Mouse (Mus musculus): ENCODE results near the gene Igfbp3. TPM values are rescaled to one million over a fixed set of nuclear protein-coding genes. Genes with fewer than 3 reads are reported as not detected.
"Not testable (repeated sequence)": the region's sequence is repeated elsewhere in the genome, so short reads cannot be mapped to it uniquely, and the experiment has no call there.

Gene Igfbp3
- polyA plus RNA-seq, 1 experiment from 2014 or later: 40.3 TPM

DNA sequence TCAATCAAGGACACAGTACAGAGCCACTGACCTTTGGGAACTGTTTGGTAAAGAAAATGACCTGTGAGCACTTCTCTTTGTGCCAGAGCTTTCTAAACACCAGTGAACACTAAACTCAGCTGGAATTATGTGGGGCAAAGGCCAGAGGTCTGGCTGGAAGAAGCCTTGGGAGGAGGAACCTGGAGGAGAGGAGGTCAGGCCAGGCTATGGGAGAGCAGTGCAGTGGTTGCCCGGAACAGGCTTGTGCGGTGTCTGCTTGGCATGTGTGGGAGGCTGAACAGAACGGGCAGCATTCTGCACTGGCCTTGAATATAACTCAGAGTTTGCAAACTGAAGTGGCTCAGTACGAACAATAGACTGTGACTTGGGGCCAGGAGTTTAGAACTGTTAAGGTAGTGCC lies 16.3 kb upstream of the Igfbp3 start:
- Histone ChIP-seq H3K9me3 (no peaks in the 10 kb centered on the region), H3K27ac (replicated peaks) (no peak overlapping the region), H3K36me3 (no peaks in the 10 kb centered on the region), H3K4me2 (replicated peaks) (no peak overlapping the region), H3K9ac (replicated peaks) (no peak overlapping the region), H3K4me1 (no peaks in the 10 kb centered on the region), H3K4me3 (no peak overlapping the region), H3K27me3 (no peaks in the 10 kb centered on the region)
- WGBS: 85% methylated on average over 4 of the region's 4 CpGs
- ATAC-seq (replicated peaks): no peak

GRCm38 (mm10) chr11:7228107-7228506 lies 14.4 kb upstream of the Igfbp3 start:
- Histone ChIP-seq H3K9ac (replicated peaks) (no peak overlapping the region), H3K4me1 (no peaks in the 10 kb centered on the region), H3K27ac (replicated peaks) (no peak overlapping the region), H3K36me3 (no peaks in the 10 kb centered on the region), H3K9me3 (no peaks in the 10 kb centered on the region), H3K4me2 (replicated peaks) (no peak overlapping the region), H3K27me3 (no peaks in the 10 kb centered on the region), H3K4me3 (no peak overlapping the region)
- 91% methylated on average over 4 of the region's 4 CpGs for WGBS
- ATAC-seq (replicated peaks): no peak

DNA sequence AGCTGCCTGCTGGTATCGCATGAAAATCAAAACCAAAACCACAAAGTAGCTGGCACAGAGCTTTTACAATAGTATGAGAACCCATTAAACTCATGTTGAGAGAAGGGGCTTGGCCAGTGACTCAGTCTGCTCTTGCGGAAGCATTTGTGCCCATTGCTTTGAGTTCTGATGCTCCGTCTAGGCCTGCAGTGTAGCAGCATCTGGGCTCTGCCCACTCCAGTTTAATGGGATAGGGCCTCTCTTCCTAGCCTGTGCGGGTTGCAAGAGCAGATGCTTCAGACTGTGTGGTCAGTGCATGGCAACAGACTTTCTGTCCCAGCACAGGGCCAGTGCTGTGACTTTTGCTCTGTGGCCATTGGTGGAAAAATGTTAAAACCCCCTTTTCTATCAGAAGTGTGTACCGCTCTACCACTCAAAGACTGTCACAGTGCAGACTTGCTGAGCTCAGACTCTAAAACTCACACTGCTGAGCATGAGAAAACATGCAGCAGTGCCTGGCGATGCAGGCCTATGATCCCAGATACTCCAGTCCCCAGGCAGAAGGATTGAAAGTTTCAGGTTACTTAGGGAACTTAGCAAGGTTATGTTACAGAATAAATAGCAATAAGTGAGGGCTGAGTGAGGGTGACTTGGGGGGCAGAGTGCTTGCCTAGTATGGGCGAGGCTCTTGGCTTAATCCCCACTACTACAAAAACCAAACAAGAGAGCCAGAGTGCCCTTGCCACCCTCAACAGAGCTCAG lies 13.3 kb upstream of the Igfbp3 start:
- Histone ChIP-seq H3K4me3 (no peak overlapping the region), H3K36me3 (no peaks in the 10 kb centered on the region), H3K9me3 (no peaks in the 10 kb centered on the region), H3K27ac (replicated peaks) (peak overlapping the region; percentile 54), H3K27me3 (no peaks in the 10 kb centered on the region), H3K9ac (replicated peaks) (no peak overlapping the region), H3K4me1 (no peaks in the 10 kb centered on the region), H3K4me2 (replicated peaks) (no peak overlapping the region)
- ATAC-seq (replicated peaks): no peak; the same call in 1 of the 2 replicates
- WGBS: 85% methylated on average over 7 of the region's 7 CpGs

- H3K27ac ChIP-seq (replicated peaks): peak overlapping the region; percentile 54
Measured at GRCm38 (mm10) chr11:7226200-7226599, 12.5 kb upstream of the Igfbp3 start.

GRCm38 (mm10) chr11:7221826-7222225 lies 8.1 kb upstream of the Igfbp3 start:
- not testable (repeated sequence) for H3K9me3 ChIP-seq; H3K27me3 ChIP-seq; H3K9ac ChIP-seq (replicated peaks); H3K4me2 ChIP-seq (replicated peaks); H3K27ac ChIP-seq (replicated peaks); H3K4me3 ChIP-seq; H3K36me3 ChIP-seq; ATAC-seq (replicated peaks); H3K4me1 ChIP-seq
- WGBS: 71% methylated on average over 8 of the region's 8 CpGs

More at GRCm38 (mm10) chr11:7226200-7226599, 12.5 kb upstream of the Igfbp3 start:
- peak; percentile 91 for ATAC-seq (replicated peaks)
- Histone ChIP-seq H3K36me3 (no peaks in the 10 kb centered on the region), H3K4me2 (replicated peaks) (no peak overlapping the region), H3K4me1 (no peaks in the 10 kb centered on the region), H3K27me3 (no peaks in the 10 kb centered on the region), H3K4me3 (no peak overlapping the region), H3K9ac (replicated peaks) (no peak overlapping the region), H3K9me3 (no peaks in the 10 kb centered on the region)
- 65% methylated on average over 2 of the region's 2 CpGs for WGBS

DNA sequence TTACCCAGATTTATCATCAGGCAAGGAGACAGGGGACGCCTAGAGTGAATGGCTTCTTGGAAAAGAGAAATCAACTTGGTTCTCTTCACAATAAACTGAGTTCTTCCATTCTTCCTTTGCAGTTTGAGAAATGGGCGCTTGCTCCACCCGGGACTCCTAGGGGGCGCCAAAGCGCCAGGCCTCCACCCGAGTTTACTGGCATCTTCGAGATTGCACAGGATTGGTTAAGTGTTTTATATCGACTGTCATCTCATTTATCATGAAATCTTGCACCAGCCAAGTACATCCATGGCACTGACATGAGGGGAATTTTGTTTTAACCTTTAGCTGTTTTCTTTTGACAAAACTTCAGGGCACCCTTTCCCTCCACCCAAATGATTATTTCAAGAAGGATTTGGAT lies 2.0 kb upstream of the Igfbp3 start:
- peaks cover 33% of the 10 kb centered on the region for H3K4me1 ChIP-seq
- no peaks in the 10 kb centered on the region for H3K36me3 ChIP-seq
- H3K4me2 ChIP-seq (replicated peaks): no peak overlapping the region
- no peak for ATAC-seq (replicated peaks)
- no peak overlapping the region for H3K27ac ChIP-seq (replicated peaks)
- no peaks in the 10 kb centered on the region for H3K9me3 ChIP-seq
- H3K9ac ChIP-seq (replicated peaks): no peak overlapping the region
- no peak overlapping the region for H3K4me3 ChIP-seq
- peaks cover 10% of the 10 kb centered on the region; the same call in 1 of the 2 replicates for H3K27me3 ChIP-seq
- WGBS: 8% methylated on average over 8 of the region's 8 CpGs

DNA sequence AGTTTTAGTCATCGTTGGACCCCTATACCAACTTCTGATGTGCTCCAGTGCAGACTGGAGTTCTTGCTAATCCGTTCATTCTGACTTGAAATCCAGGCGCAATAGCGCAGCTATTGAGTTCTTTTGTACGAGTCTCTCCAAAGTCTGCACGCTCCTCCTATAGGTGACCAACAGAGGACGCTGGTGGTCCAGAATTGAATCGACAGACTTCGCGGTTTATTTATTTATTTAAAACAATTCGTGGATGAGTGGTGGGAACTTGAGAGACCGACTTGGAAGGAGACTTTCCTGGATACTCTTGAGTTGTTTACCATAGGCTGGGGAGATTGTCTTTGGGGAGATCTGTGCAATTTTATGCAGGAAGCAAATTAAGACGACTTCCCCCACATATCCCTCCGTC lies 1.0 kb upstream of the Igfbp3 start:
- H3K9ac ChIP-seq (replicated peaks): no peak overlapping the region
- peaks cover 33% of the 10 kb centered on the region for H3K4me1 ChIP-seq
- peak overlapping the region; percentile 85 for H3K4me2 ChIP-seq (replicated peaks)
- no peak for ATAC-seq (replicated peaks)
- H3K27ac ChIP-seq (replicated peaks): peak overlapping the region; percentile 87
- WGBS: 7% methylated on average over 14 of the region's 14 CpGs
- H3K36me3 ChIP-seq: no peaks in the 10 kb centered on the region
- peaks cover 10% of the 10 kb centered on the region; the same call in 1 of the 2 replicates for H3K27me3 ChIP-seq
- peak overlapping the region; percentile 59 for H3K4me3 ChIP-seq
- H3K9me3 ChIP-seq: no peaks in the 10 kb centered on the region

- Histone ChIP-seq H3K4me1 (peaks cover 33% of the 10 kb centered on the region), H3K9ac (replicated peaks) (peak overlapping the region; percentile 68), H3K4me2 (replicated peaks) (peak overlapping the region; percentile 85), H3K4me3 (peak overlapping the region; percentile 59), H3K36me3 (no peaks in the 10 kb centered on the region), H3K9me3 (no peaks in the 10 kb centered on the region), H3K27me3 (peaks cover 10% of the 10 kb centered on the region; the same call in 1 of the 2 replicates), H3K27ac (replicated peaks) (peak overlapping the region; percentile 87)
- no peak for ATAC-seq (replicated peaks)
- WGBS: under 1% methylated on average over 12 of the region's 12 CpGs
Measured at GRCm38 (mm10) chr11:7214342-7214660, 578 bp upstream of the Igfbp3 start.

GRCm38 (mm10) chr11:7213161-7213500 lies 592 bp downstream of the Igfbp3 start:
- Histone ChIP-seq H3K36me3 (no peaks in the 10 kb centered on the region), H3K4me2 (replicated peaks) (peak overlapping the region; percentile 85), H3K9ac (replicated peaks) (peak overlapping the region; percentile 68), H3K4me3 (peak overlapping the region; percentile 59), H3K27ac (replicated peaks) (peak overlapping the region; percentile 87), H3K27me3 (peaks cover 10% of the 10 kb centered on the region; the same call in 1 of the 2 replicates), H3K9me3 (no peaks in the 10 kb centered on the region), H3K4me1 (peaks cover 33% of the 10 kb centered on the region)
- no peak for ATAC-seq (replicated peaks)
- WGBS: under 1% methylated on average over 19 of the region's 19 CpGs

GRCm38 (mm10) chr11:7212126-7212798 lies 1.5 kb downstream of the Igfbp3 start:
- 20% methylated on average over 17 of the region's 17 CpGs for WGBS
- H3K9me3 ChIP-seq: no peaks in the 10 kb centered on the region
- H3K27me3 ChIP-seq: peaks cover 10% of the 10 kb centered on the region; the same call in 1 of the 2 replicates
- H3K4me3 ChIP-seq: peak overlapping the region; percentile 59
- H3K36me3 ChIP-seq: no peaks in the 10 kb centered on the region
- H3K9ac ChIP-seq (replicated peaks): peak overlapping the region; percentile 68
- H3K4me2 ChIP-seq (replicated peaks): peak overlapping the region; percentile 85
- peaks cover 33% of the 10 kb centered on the region for H3K4me1 ChIP-seq
- no peak for ATAC-seq (replicated peaks)
- no peak overlapping the region; the same call in 1 of the 2 replicates for H3K27ac ChIP-seq (replicated peaks)

- no peak overlapping the region for H3K27ac ChIP-seq (replicated peaks)
- H3K4me3 ChIP-seq: peak overlapping the region; percentile 24
- peaks cover 10% of the 10 kb centered on the region; the same call in 1 of the 2 replicates for H3K27me3 ChIP-seq
- no peaks in the 10 kb centered on the region for H3K9me3 ChIP-seq
- peaks cover 33% of the 10 kb centered on the region for H3K4me1 ChIP-seq
- no peak for ATAC-seq (replicated peaks)
- H3K36me3 ChIP-seq: no peaks in the 10 kb centered on the region
- 18% methylated on average over 9 of the region's 9 CpGs for WGBS
- peak overlapping the region; percentile 19 for H3K4me2 ChIP-seq (replicated peaks)
- H3K9ac ChIP-seq (replicated peaks): no peak overlapping the region
Measured at GRCm38 (mm10) chr11:7211211-7211610, 2.5 kb downstream of the Igfbp3 start.

DNA sequence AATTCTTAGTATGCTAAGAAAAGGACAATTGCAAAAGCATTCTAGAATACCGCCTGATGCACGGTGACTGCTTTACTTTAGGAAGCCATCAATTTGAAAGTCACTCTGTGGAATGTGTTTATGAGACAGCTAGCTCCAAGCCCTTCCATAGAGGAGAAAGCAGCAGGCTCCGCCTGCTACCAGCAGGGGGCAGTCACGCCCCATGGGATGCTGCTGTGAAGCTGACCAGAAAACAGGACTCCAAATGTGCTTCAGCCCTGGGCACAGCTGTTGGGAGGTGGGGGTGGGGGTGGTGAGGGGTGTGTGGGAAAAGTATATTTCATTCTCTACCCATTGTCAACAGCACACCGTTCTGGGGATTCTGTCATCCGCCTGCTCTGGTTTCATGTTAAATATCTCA lies 3.4 kb downstream of the Igfbp3 start:
- peaks cover 10% of the 10 kb centered on the region; the same call in 1 of the 2 replicates for H3K27me3 ChIP-seq
- peak overlapping the region; percentile 19 for H3K4me2 ChIP-seq (replicated peaks)
- no peak overlapping the region for H3K4me3 ChIP-seq
- H3K4me1 ChIP-seq: peaks cover 33% of the 10 kb centered on the region
- no peak overlapping the region for H3K9ac ChIP-seq (replicated peaks)
- no peaks in the 10 kb centered on the region for H3K36me3 ChIP-seq
- 23% methylated on average over 6 of the region's 6 CpGs for WGBS
- no peak overlapping the region for H3K27ac ChIP-seq (replicated peaks)
- ATAC-seq (replicated peaks): no peak
- no peaks in the 10 kb centered on the region for H3K9me3 ChIP-seq
